Mouse (Mus musculus): Measurements from ENCODE around the gene 1110012L19Rik. TPM values are rescaled to one million over a fixed set of nuclear protein-coding genes. Genes with fewer than 3 reads are reported as not detected.

Gene 1110012L19Rik
- polyA plus RNA-seq, 1 experiment from 2014 or later = 26.7 TPM

Other genes with a start within 250 kb of the 1110012L19Rik start
- 3.9 and 4.3 TPM in 2 replicates for gene Ids, start 20.8 kb upstream of the 1110012L19Rik start, polyA plus RNA-seq (2015; fragmentation: Nextera tagmentation; extraction: Ambion mirVana)
- gene Tmem185a, start 91.3 kb downstream of the 1110012L19Rik start, polyA plus RNA-seq (2015; fragmentation: Nextera tagmentation; extraction: Ambion mirVana) = 45.0 TPM in 2 replicates

Measured in limb, embryonic 15.5 days (tissue).